Mouse (Mus musculus) bone marrow, adult 2 months (tissue): ENCODE measurements around the gene Hist1h1c. TPM values are rescaled to one million over a fixed set of nuclear protein-coding genes. Genes with fewer than 3 reads are reported as not detected.

Experiments
- H3K27ac ChIP-seq: fragments of 200-500 bp; 2 replicates; pipeline ENCODE4 v1.5.1; 2012; ENCODE audit warnings: low read depth, mild to moderate bottlenecking, control low read depth, inconsistent platforms, low read length; ENCODE audit not compliant: control insufficient read depth, poor library complexity, insufficient read depth
- H3K4me1 ChIP-seq: fragments of 200-500 bp; 2 replicates; pipeline ENCODE4 v1.6.1; 2011; ENCODE audit warnings: low read length; ENCODE audit not compliant: control insufficient read depth, insufficient read depth
- H3K4me3 ChIP-seq: fragments of 200-500 bp; replicated peaks from 2 replicates; pipeline ENCODE3; 2011; ENCODE audit warnings: mild to moderate bottlenecking, low read depth, low read length, control low read depth; ENCODE audit not compliant: control insufficient read depth
- CTCF ChIP-seq: fragments of 200-500 bp; IDR thresholded peaks from 2 replicates; pipeline ENCODE4 v1.5.1; 2011; ENCODE audit warnings: low read length, control low read depth; ENCODE audit not compliant: control insufficient read depth, insufficient read depth
- POLR2A ChIP-seq: fragments of 200-500 bp; IDR thresholded peaks from 2 replicates; pipeline ENCODE4 v1.6.1; 2011; ENCODE audit warnings: low read depth, mild to moderate bottlenecking, control low read depth, low read length, borderline replicate concordance; ENCODE audit not compliant: control insufficient read depth
- WGBS: fragments of 180-500 bp; shearing (Covaris S2); methylation state at CpG from one replicate; pipeline ENCODE4 v1.1.7; 2018; 5-methylcytosine and 5-hydroxymethylcytosine counted together
- polyA plus RNA-seq: library from polyadenylated mRNA; stranded (reverse); fragments of >200 nt; gene quantifications from 2 replicates; pipeline ENCODE4 v1.2.4, GENCODE M21; 2011; ENCODE audit warnings: low replicate concordance; ENCODE audit not compliant: missing spikeins, insufficient read depth, insufficient read length

Hist1h1c gene
- polyA plus RNA-seq, 1 experiment: 108 TPM

DNA sequence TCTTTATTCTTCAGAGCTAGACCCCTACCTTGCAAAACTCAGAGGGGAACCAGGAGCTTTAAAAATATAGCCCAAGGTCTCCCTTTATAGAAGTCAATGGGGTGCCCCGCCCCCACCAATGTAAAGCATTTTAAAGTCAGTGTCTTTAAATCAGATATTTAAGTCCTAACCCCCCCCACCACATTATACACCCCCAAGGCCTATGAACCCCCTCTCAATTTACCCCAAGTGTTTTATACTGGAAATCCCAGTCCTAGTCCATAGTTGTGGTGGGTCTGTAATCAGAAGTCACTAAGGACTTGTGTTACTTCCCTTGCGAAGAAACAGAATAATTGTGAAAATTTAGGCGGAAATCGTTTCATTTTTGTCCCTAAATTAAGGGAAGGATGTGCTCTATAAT, 567 bp upstream of the Hist1h1c start:
- TF ChIP-seq CTCF (no peak), POLR2A (no peak)
- 19% methylated on average over 4 of the region's 4 CpGs for WGBS
- H3K4me3 ChIP-seq: no peak overlapping the region
- H3K27ac ChIP-seq: no peak overlapping the region; the same call in 1 of the 2 replicates
- no peaks in the 10 kb centered on the region; the same call in 1 of the 2 replicates for H3K4me1 ChIP-seq

- H3K4me3 ChIP-seq: peak overlapping the region; percentile 67
- peak overlapping the region; percentile 98 for H3K27ac ChIP-seq
- TF ChIP-seq CTCF (no peak), POLR2A (peak; percentile 98)
- under 1% methylated on average over 39 of the region's 39 CpGs for WGBS
- H3K4me1 ChIP-seq: no peaks in the 10 kb centered on the region; the same call in 1 of the 2 replicates
Measured at GRCm38 (mm10) chr13:23739069-23739921, 687 bp downstream of the Hist1h1c start.

GRCm38 (mm10) chr13:23739922-23740252, 1.3 kb downstream of the Hist1h1c start:
- H3K4me3 ChIP-seq: peak overlapping the region; percentile 67
- no peaks in the 10 kb centered on the region; the same call in 1 of the 2 replicates for H3K4me1 ChIP-seq
- H3K27ac ChIP-seq: peak overlapping the region; percentile 98
- under 1% methylated on average over 14 of the region's 14 CpGs for WGBS
- TF ChIP-seq POLR2A (no peak), CTCF (no peak)

DNA sequence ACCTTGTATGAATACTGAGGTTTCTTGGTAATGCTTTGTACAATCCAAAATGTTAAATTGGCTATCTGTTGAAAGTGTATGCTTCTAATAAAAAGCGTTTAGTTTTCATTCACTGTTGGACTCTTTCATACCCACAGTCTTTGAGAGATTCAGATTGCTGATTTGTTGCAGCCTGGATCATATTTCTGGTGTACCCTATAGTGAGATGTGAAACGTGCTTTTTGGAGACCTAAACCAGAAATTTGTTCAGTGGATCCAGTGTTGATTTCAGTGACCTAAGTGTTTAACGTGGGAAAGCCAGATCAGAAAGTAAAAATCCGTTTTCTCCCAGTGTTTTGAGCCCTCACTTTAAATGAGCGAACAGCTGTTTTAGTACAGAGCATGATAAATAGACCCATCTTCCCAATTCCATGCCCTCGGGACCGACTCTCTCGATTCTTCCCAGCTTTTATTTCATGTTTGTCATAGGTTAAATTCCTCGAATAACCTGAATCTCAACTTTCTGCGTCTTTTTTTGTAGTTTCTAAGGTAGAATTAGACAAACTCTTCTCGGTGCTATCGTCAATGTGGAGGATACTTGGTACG, 1.7 kb downstream of the Hist1h1c start:
- no peaks in the 10 kb centered on the region; the same call in 1 of the 2 replicates for H3K4me1 ChIP-seq
- WGBS: 28% methylated on average over 13 of the region's 13 CpGs
- H3K4me3 ChIP-seq: peak overlapping the region; percentile 67
- H3K27ac ChIP-seq: peak overlapping the region; percentile 98; the same call in 1 of the 2 replicates
- TF ChIP-seq CTCF: no peak
- TF ChIP-seq POLR2A: no peak

DNA sequence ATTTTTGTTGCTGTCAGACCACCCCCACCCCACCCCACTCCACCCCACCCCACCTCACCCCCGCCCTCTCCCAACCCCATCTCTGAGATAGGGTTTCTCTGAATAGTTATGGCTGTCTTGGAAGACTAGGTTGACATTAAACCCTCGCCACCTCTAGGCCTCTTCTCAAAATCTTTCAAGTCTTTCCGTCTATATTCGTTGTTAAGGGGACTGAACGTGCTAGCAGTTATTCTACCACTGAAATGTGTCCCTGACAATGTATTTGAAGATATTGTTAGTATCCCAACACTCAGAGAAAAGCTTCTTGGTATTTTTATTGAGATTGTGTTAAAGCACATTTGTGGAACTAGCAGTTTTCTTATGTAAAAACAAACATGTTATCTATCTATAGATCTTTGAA, 2.3 kb downstream of the Hist1h1c start:
- Histone ChIP-seq H3K27ac (no peak overlapping the region), H3K4me1 (no peaks in the 10 kb centered on the region; the same call in 1 of the 2 replicates), H3K4me3 (no peak overlapping the region)
- no peak for TF ChIP-seq CTCF
- TF ChIP-seq POLR2A: no peak
- 61% methylated on average over 5 of the region's 5 CpGs for WGBS

DNA sequence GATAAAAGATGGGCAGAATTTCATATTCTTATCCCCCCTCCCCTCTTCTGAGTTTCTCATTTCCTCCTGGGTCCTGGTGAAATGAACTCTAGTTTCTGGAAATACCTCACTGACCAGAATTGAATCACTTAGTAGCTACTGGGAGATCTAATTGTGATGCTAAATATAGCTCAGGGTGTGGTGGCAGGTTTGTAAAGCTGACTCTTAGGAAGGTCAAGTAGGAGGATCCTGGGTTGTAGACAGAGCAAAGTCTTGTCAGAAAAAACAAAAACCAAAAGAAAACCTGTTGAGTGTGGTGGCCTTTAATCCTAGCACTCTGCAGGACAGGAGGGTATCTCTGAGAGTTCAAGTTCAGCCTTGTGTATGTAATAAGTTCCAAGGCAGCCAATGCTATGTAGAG, 3.4 kb downstream of the Hist1h1c start:
- no peak overlapping the region for H3K4me3 ChIP-seq
- H3K27ac ChIP-seq: no peak overlapping the region
- TF ChIP-seq POLR2A: no peak
- no peak for TF ChIP-seq CTCF
- no peaks in the 10 kb centered on the region; the same call in 1 of the 2 replicates for H3K4me1 ChIP-seq

- WGBS: 84% methylated on average over 5 of the region's 5 CpGs
- no peak overlapping the region for H3K4me3 ChIP-seq
Measured at GRCm38 (mm10) chr13:23743215-23743614, 4.6 kb downstream of the Hist1h1c start.

DNA sequence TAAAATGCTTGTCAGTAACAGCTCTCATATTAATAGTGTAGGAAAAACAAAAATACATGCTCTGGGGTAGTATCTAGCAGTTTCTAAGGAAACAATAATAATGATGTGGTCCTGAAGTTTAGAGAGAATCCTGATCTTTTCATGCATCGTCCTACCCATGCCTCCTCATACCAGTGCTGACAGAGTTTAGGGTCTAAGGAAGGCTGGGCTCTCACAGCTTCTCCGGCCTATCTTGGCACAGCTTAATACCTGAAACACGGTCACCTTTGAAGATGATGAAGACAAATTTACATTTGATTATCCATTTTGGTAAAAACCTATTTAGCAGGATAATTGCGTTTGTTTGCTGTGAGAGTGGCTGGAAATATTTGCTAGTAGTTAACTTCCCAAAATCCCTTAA, 5.4 kb downstream of the Hist1h1c start:
- peak overlapping the region; percentile 35 for H3K4me3 ChIP-seq
- no peak for TF ChIP-seq POLR2A
- TF ChIP-seq CTCF: no peak
- WGBS: 65% methylated on average over 4 of the region's 4 CpGs
- peak overlapping the region; percentile 18; the same call in 1 of the 2 replicates for H3K27ac ChIP-seq
- no peaks in the 10 kb centered on the region; the same call in 1 of the 2 replicates for H3K4me1 ChIP-seq

More at GRCm38 (mm10) chr13:23743215-23743614, 4.6 kb downstream of the Hist1h1c start:
- no peaks in the 10 kb centered on the region; the same call in 1 of the 2 replicates for H3K4me1 ChIP-seq
- TF ChIP-seq CTCF (no peak), POLR2A (no peak)
- H3K27ac ChIP-seq: peak overlapping the region; percentile 46; the same call in 1 of the 2 replicates
